Mouse (Mus musculus) hindbrain, embryonic 11.5 days (tissue): ENCODE results near the gene Zfhx2. TPM values are rescaled to one million over a fixed set of nuclear protein-coding genes. Genes with fewer than 3 reads are reported as not detected.

ENCODE experiments used
- ATAC-seq: fragments of 200-750 bp; cut with Nextera tagmentation; 2 replicates; pipeline ENCODE4 v1.8.0; 2017; ENCODE audit warnings: mild to moderate bottlenecking, moderate TSS enrichment, moderate library complexity; ENCODE audit not compliant: low FRiP score
- DNase-seq: peaks from one replicate; pipeline ENCODE4 v3.0.0-alpha.2; 2015; ENCODE audit warnings: low spot score
- H3K27ac ChIP-seq: fragments of 300-500 bp; sonication (generic); 2 replicates; pipeline ENCODE4 v1.5.1; 2014; ENCODE audit warnings: mild to moderate bottlenecking, low read depth, low read length
- H3K27me3 ChIP-seq: fragments of 300-500 bp; sonication (generic); 2 replicates; pipeline ENCODE4 v1.6.1; 2014; ENCODE audit warnings: mild to moderate bottlenecking, low read length, moderate library complexity, mixed read lengths; ENCODE audit not compliant: control insufficient read depth, insufficient read depth
- H3K36me3 ChIP-seq: fragments of 300-500 bp; sonication (generic); 2 replicates; pipeline ENCODE4 v1.6.1; 2014; ENCODE audit warnings: mild to moderate bottlenecking, low read length, moderate library complexity, mixed read lengths; ENCODE audit not compliant: control insufficient read depth, insufficient read depth
- H3K4me1 ChIP-seq: fragments of 300-500 bp; sonication (generic); replicated peaks from 2 replicates; pipeline ENCODE4 v1.6.1; 2014; ENCODE audit warnings: low read length, mixed read lengths; ENCODE audit not compliant: control insufficient read depth, insufficient read depth
- H3K4me2 ChIP-seq: fragments of 300-500 bp; sonication (generic); replicated peaks from 2 replicates; pipeline ENCODE4 v1.6.1; 2014; ENCODE audit warnings: mild to moderate bottlenecking, low read depth, low read length
- H3K4me3 ChIP-seq: fragments of 300-500 bp; sonication (generic); 2 replicates; pipeline ENCODE4 v1.5.1; 2014; ENCODE audit warnings: low read depth, low read length
- H3K9ac ChIP-seq: fragments of 300-500 bp; sonication (generic); 2 replicates; pipeline ENCODE4 v1.6.1; 2014; ENCODE audit warnings: low read depth, low read length
- H3K9me3 ChIP-seq: fragments of 300-500 bp; sonication (generic); 2 replicates; pipeline ENCODE4 v1.6.1; 2016; ENCODE audit warnings: low read length; ENCODE audit not compliant: control insufficient read depth
- WGBS: fragments of 180-500 bp; shearing (Covaris S2); extraction: QIAGEN DNeasy Blood & Tissue Kit; methylation state at CpG from one replicate; pipeline ENCODE4 v1.1.7; 2014; 5-methylcytosine and 5-hydroxymethylcytosine counted together
- polyA plus RNA-seq: library from polyadenylated mRNA; unstranded; fragments of >200 nt; fragmentation: Nextera tagmentation; extraction: Ambion mirVana; gene quantifications from 2 replicates; pipeline ENCODE4 v1.2.1, GENCODE M21; 2014

Zfhx2 gene
- polyA plus RNA-seq, 1 experiment from 2014 or later, result 20.8 TPM

GRCm38 (mm10) chr14:55109048-55109873 is 17.1 kb upstream of the Zfhx2 start:
- H3K4me1 ChIP-seq, result peaks cover 18% of the 10 kb centered on the region; the same call in 1 of the 2 replicates
- no peak for ATAC-seq
- WGBS, result 14% methylated on average over 21 of the region's 21 CpGs

DNA sequence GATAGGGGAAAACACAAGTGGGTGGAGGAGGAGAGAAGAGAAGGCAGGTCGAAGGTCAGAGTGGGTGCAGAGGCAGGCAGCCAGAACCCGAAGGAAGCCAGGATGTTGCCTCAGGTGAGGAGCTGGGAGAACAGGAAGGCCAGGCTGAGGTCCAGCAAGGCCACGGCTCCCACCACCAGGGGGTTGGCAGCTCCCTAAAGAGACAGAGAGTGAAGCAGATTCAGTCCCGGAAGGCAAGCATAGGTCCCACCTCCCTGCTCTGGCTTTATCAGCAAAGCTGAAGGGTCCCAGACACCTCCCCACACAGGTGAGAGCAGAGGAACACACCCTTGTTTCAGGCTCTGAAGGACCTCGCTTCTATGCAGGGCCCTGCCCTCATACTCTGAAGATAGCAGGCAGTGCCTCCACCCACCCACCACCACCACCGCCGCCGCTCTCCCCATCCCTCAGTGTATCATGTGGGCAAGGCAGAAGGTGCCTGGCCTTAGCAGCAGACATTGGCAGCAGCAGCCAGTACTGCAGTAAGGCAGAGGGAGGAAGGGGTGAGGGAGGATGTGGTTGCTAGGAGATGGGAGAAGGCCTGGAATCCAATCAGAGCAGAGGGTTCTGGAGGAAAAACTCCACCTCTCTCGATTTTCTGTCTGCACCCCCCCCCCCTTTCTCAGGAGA is 16.2 kb upstream of the Zfhx2 start:
- WGBS, result 19% methylated on average over 9 of the region's 9 CpGs
- Histone ChIP-seq H3K4me2 (no peak overlapping the region), H3K27ac (no peak overlapping the region), H3K27me3 (peaks cover 14% of the 10 kb centered on the region), H3K9me3 (no peaks in the 10 kb centered on the region), H3K9ac (no peak overlapping the region), H3K36me3 (no peaks in the 10 kb centered on the region), H3K4me3 (no peak overlapping the region), H3K4me1 (peaks cover 14% of the 10 kb centered on the region; the same call in 1 of the 2 replicates)
- peak; percentile 57 for ATAC-seq
- no peak for DNase-seq

More at GRCm38 (mm10) chr14:55109048-55109873, 17.1 kb upstream of the Zfhx2 start:
- Histone ChIP-seq H3K4me2 (peak overlapping the region; percentile 22), H3K9ac (0 out of 2 replicates have a peak overlapping the region, but pooled peaks have one; percentile 19), H3K27me3 (peaks cover 23% of the 10 kb centered on the region), H3K36me3 (no peaks in the 10 kb centered on the region), H3K27ac (no peak overlapping the region), H3K4me3 (no peak overlapping the region), H3K9me3 (no peaks in the 10 kb centered on the region)
- no peak for DNase-seq

- Histone ChIP-seq H3K4me3 (no peak overlapping the region), H3K4me1 (peaks cover 14% of the 10 kb centered on the region; the same call in 1 of the 2 replicates), H3K4me2 (no peak overlapping the region), H3K9me3 (no peaks in the 10 kb centered on the region), H3K27ac (no peak overlapping the region), H3K9ac (no peak overlapping the region), H3K27me3 (peaks cover 7% of the 10 kb centered on the region; the same call in 1 of the 2 replicates), H3K36me3 (no peaks in the 10 kb centered on the region)
- DNase-seq (no peak), ATAC-seq (no peak)
- WGBS, result 77% methylated on average over 8 of the region's 8 CpGs
Observed at GRCm38 (mm10) chr14:55106990-55107389, 14.9 kb upstream of the Zfhx2 start.

GRCm38 (mm10) chr14:55105836-55106809 is 14.0 kb upstream of the Zfhx2 start, which contains the start of gene Ap1g2:
Gene Ap1g2, minus strand, starts transcription at chr14:55106593.
- Histone ChIP-seq H3K9ac (peak within 1 kb of the TSS; percentile 73), H3K36me3 (no peaks in the 10 kb centered on the region), H3K27ac (no peak within 1 kb of the TSS), H3K4me3 (peak within 1 kb of the TSS; percentile 41), H3K4me2 (peak within 1 kb of the TSS; percentile 86), H3K27me3 (peaks cover 7% of the 10 kb centered on the region; the same call in 1 of the 2 replicates), H3K9me3 (no peaks in the 10 kb centered on the region), H3K4me1 (peaks cover 14% of the 10 kb centered on the region; the same call in 1 of the 2 replicates)
- peak; percentile 80 for DNase-seq
- under 1% methylated on average over 39 of the region's 39 CpGs for WGBS
- peak; percentile 55 for ATAC-seq

- no peak for ATAC-seq
- Histone ChIP-seq H3K9ac (no peak overlapping the region; the same call in 1 of the 2 replicates), H3K9me3 (no peaks in the 10 kb centered on the region), H3K36me3 (no peaks in the 10 kb centered on the region), H3K4me2 (peak overlapping the region; percentile 86), H3K27ac (no peak overlapping the region), H3K4me3 (peak overlapping the region; percentile 41), H3K27me3 (peaks cover 6% of the 10 kb centered on the region; the same call in 1 of the 2 replicates), H3K4me1 (peaks cover 14% of the 10 kb centered on the region; the same call in 1 of the 2 replicates)
- 8% methylated on average over 7 of the region's 7 CpGs for WGBS
- no peak for DNase-seq
Observed at GRCm38 (mm10) chr14:55105386-55105785, 13.3 kb upstream of the Zfhx2 start.

- ATAC-seq (no peak), DNase-seq (no peak)
- Histone ChIP-seq H3K9me3 (no peaks in the 10 kb centered on the region), H3K4me1 (peaks cover 14% of the 10 kb centered on the region; the same call in 1 of the 2 replicates), H3K4me2 (no peak overlapping the region), H3K4me3 (no peak overlapping the region), H3K36me3 (no peaks in the 10 kb centered on the region), H3K27me3 (no peaks in the 10 kb centered on the region), H3K27ac (no peak overlapping the region), H3K9ac (no peak overlapping the region)
- 87% methylated on average over 18 of the region's 18 CpGs for WGBS
Observed at GRCm38 (mm10) chr14:55104365-55104764, 12.2 kb upstream of the Zfhx2 start.

DNA sequence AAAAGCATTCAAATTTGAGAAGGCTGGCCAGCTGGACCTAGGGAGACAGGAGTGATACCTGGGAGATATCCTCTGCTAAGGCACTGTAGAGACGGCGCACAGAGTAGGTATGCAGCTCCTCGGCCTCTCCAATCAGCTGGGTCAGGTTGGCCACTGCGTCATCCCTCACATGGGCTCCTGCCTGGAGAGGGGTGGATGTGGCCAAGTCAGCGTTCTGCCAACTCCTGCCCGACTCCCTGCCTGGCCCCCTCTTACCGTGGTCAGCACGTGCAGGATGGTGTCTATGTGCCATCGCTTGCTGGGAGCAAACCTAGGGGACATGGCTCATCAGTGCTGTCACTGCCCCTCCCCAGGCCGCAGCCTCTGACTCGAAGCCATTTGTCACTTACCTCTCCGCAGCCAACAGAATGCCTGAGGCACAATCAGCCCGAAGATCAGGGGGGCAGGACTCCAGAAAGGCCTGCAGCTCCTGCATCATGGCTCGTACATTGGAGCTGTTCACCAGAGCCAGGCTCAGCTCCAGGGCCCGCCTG is 10.2 kb upstream of the Zfhx2 start:
- no peaks in the 10 kb centered on the region for H3K9me3 ChIP-seq
- no peak overlapping the region for H3K4me2 ChIP-seq
- 81% methylated on average over 15 of the region's 15 CpGs for WGBS
- H3K4me1 ChIP-seq, result peaks cover 8% of the 10 kb centered on the region; the same call in 1 of the 2 replicates
- H3K4me3 ChIP-seq, result no peak overlapping the region
- ATAC-seq, result no peak
- no peaks in the 10 kb centered on the region for H3K27me3 ChIP-seq
- H3K36me3 ChIP-seq, result no peaks in the 10 kb centered on the region
- H3K27ac ChIP-seq, result no peak overlapping the region
- H3K9ac ChIP-seq, result no peak overlapping the region
- DNase-seq, result no peak

DNA sequence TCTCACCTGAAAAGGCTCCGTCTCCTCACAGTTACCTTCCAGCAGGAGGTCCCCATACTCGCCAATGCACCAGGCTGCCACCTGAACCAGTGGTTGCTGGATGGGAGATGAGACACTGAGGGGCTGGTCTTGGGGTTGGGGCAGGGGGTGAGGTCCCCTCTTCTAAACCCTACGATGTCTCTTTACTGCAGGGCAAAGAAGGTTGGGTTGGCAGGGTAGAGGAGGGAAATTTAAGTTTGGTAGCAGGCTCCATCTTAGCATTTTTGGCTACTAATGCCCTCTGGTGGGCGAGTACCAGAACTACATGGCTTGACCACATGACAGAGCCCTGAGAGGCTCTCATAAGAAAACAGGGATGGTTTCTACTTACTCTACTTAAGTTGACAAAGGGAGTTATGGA is 9.5 kb upstream of the Zfhx2 start:
- ATAC-seq, result peak; percentile 8; the same call in 1 of the 2 replicates

More for the DNA sequence above, 9.5 kb upstream of the Zfhx2 start:
- WGBS, result 51% methylated on average over 4 of the region's 4 CpGs
- Histone ChIP-seq H3K9me3 (no peaks in the 10 kb centered on the region), H3K4me3 (no peak overlapping the region), H3K4me2 (no peak overlapping the region), H3K9ac (no peak overlapping the region), H3K27ac (no peak overlapping the region), H3K36me3 (no peaks in the 10 kb centered on the region), H3K27me3 (no peaks in the 10 kb centered on the region), H3K4me1 (peaks cover 8% of the 10 kb centered on the region; the same call in 1 of the 2 replicates)
- peak; percentile 77 for DNase-seq
